Mouse (Mus musculus) intestine, postnatal 0 days (tissue): ENCODE measurements around the gene Pla2g7. TPM values are rescaled to one million over a fixed set of nuclear protein-coding genes. Genes with fewer than 3 reads are reported as not detected.
"Not testable (repeated sequence)": the region's sequence is repeated elsewhere in the genome, so short reads cannot be mapped to it uniquely, and the experiment has no call there.

Experiments
- ATAC-seq: fragments of 200-750 bp; cut with Nextera tagmentation; 2 replicates; pipeline ENCODE4 v1.8.0; 2017; ENCODE audit warnings: mild to moderate bottlenecking, moderate TSS enrichment, moderate library complexity
- H3K27ac ChIP-seq: fragments of 300-500 bp; sonication (generic); 2 replicates; pipeline ENCODE4 v1.5.1; 2014; ENCODE audit warnings: mild to moderate bottlenecking, low read depth, low read length, moderate library complexity
- H3K27me3 ChIP-seq: fragments of 300-500 bp; sonication (generic); replicated peaks from 2 replicates; pipeline ENCODE4 v1.6.1; 2014; ENCODE audit warnings: low read length, mixed read lengths; ENCODE audit not compliant: control insufficient read depth, insufficient read depth
- H3K36me3 ChIP-seq: fragments of 300-500 bp; sonication (generic); 2 replicates; pipeline ENCODE4 v1.6.1; 2014; ENCODE audit warnings: mild to moderate bottlenecking, moderate library complexity; ENCODE audit not compliant: control insufficient read depth, insufficient read depth
- H3K4me1 ChIP-seq: fragments of 300-500 bp; sonication (generic); replicated peaks from 2 replicates; pipeline ENCODE4 v1.6.1; 2014; ENCODE audit warnings: antibody characterized with exemption, low read length, mixed read lengths; ENCODE audit not compliant: control insufficient read depth, insufficient read depth
- H3K4me2 ChIP-seq: fragments of 300-500 bp; sonication (generic); replicated peaks from 2 replicates; pipeline ENCODE4 v1.6.1; 2014; ENCODE audit warnings: low read depth, mild to moderate bottlenecking, moderate library complexity
- H3K4me3 ChIP-seq: fragments of 300-500 bp; sonication (generic); 2 replicates; pipeline ENCODE4 v1.5.1; 2014; ENCODE audit warnings: low read depth, low read length
- H3K9ac ChIP-seq: fragments of 300-500 bp; sonication (generic); 2 replicates; pipeline ENCODE4 v1.6.1; 2014; ENCODE audit warnings: mild to moderate bottlenecking, low read depth, low read length
- H3K9me3 ChIP-seq: fragments of 300-500 bp; sonication (generic); 2 replicates; pipeline ENCODE4 v1.6.1; 2016; ENCODE audit warnings: mixed run types; ENCODE audit not compliant: control insufficient read depth
- CTCF ChIP-seq: sonication (generic); IDR thresholded peaks from 2 replicates; pipeline ENCODE4 v1.5.1; 2016; ENCODE audit warnings: low read depth, mild to moderate bottlenecking, control low read depth, antibody characterized with exemption, moderate library complexity
- WGBS: fragments of 180-500 bp; shearing (Covaris S2); extraction: QIAGEN DNeasy Blood & Tissue Kit; methylation state at CpG from one replicate; pipeline ENCODE4 v1.1.7; 2014; 5-methylcytosine and 5-hydroxymethylcytosine counted together
- polyA plus RNA-seq: library from polyadenylated mRNA; unstranded; fragments of >200 nt; fragmentation: Nextera tagmentation; extraction: Ambion mirVana; gene quantifications from 2 replicates; pipeline ENCODE4 v1.2.1, GENCODE M21; 2015

The Pla2g7 gene
- polyA plus RNA-seq, 1 experiment from 2014 or later, result 27.9 TPM

DNA sequence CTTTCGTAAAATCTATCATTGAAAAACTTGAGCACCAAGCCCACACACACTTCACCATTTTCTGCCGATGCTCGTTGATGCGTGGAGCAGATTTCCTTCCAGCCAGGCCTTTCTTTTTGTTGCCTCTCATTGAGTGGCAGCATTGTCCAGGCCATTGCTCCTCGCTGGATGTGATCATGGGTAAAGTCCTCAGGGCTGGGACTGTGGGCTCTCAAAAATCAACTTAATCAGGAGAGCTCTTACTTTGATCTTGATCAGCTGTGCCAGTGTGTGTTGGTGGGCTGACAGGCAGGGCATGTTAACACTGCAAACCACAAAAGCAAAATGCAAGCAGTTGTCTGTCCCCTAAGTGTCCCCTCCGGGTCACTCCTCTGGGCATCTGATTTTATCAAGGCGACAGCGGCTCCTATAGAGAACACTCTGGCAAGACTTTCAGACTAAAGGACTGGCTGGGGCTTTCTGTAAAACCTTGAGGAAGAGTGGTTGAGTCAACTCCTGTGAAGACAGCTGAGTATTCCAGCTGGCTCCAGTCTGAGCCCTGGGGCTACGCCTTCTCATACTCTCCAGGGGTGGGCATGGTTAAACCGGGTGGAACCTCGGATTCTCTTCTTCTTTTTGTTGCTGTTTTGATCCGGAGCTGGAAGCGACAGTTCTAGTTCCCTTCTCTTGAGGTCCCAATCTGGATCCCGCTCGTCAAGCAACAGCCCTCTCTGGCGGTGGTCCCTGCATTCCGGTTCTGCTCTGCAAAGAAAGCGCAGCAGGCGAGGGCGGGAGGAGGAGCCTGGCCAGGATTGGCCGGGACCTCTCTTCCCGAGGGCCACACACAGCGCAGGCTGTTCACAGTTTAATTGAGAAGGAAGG is 33.3 kb upstream of the Pla2g7 start:
- WGBS, result 23% methylated on average over 23 of the region's 23 CpGs
- ATAC-seq, result peak; percentile 75
- Histone ChIP-seq H3K27me3 (no peaks in the 10 kb centered on the region), H3K9me3 (no peaks in the 10 kb centered on the region), H3K36me3 (no peaks in the 10 kb centered on the region), H3K4me3 (no peak overlapping the region), H3K4me1 (no peaks in the 10 kb centered on the region; the same call in 1 of the 2 replicates), H3K9ac (peak overlapping the region; percentile 47; the same call in 1 of the 2 replicates), H3K4me2 (peak overlapping the region; percentile 61), H3K27ac (peak overlapping the region; percentile 28; the same call in 1 of the 2 replicates)
- peak; percentile 58 for TF ChIP-seq CTCF

DNA sequence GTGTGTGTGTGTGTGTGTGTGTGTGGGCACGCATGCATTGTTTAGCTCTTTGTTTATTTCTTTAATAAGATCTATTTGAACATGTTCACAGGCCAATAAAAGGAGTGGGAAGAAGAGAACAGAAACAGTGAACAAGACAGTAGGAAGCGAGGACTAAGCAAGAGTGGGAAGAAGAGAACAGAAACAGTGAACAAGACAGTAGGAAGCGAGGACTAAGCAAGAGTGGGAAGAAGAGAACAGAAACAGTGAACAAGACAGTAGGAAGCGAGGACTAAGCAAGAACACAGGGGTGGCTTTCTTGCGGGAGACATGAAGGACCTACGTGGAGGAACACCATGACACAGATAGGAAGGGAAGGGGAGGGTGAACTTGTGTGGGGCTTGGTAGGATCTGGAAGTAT is 31.1 kb upstream of the Pla2g7 start:
- H3K4me2 ChIP-seq, ATAC-seq, H3K4me3 ChIP-seq, H3K9me3 ChIP-seq, H3K9ac ChIP-seq, H3K27ac ChIP-seq, H3K27me3 ChIP-seq, H3K36me3 ChIP-seq, H3K4me1 ChIP-seq: not testable (repeated sequence)
- 87% methylated on average over 6 of the region's 6 CpGs for WGBS

DNA sequence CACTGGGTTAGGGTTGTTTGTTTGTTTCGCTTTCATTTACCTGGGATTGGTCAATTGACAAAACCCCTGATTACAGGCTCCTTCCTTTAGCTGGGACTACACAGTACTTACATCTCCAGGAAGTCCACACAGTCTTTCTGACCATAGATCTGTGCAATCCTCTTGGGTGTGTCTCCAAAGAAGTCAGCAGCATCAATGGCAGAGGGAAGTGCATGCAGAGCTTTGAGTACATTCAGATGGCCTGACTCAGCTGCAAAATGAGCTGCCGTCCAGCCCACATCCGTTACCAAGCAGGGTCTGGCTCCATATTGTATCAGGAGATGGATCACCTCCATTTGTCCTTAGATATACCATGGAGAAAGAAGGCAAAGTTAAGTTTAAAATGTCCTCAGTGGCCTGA is 29.1 kb upstream of the Pla2g7 start:
- Histone ChIP-seq H3K4me3 (no peak overlapping the region), H3K4me2 (no peak overlapping the region), H3K4me1 (no peaks in the 10 kb centered on the region; the same call in 1 of the 2 replicates), H3K27me3 (no peaks in the 10 kb centered on the region), H3K9me3 (no peaks in the 10 kb centered on the region), H3K27ac (no peak overlapping the region), H3K9ac (no peak overlapping the region), H3K36me3 (no peaks in the 10 kb centered on the region)
- ATAC-seq, result 0 out of 2 replicates have a peak, but pooled peaks have one; percentile 25
- 72% methylated on average over 3 of the region's 3 CpGs for WGBS
- TF ChIP-seq CTCF, result no peak

DNA sequence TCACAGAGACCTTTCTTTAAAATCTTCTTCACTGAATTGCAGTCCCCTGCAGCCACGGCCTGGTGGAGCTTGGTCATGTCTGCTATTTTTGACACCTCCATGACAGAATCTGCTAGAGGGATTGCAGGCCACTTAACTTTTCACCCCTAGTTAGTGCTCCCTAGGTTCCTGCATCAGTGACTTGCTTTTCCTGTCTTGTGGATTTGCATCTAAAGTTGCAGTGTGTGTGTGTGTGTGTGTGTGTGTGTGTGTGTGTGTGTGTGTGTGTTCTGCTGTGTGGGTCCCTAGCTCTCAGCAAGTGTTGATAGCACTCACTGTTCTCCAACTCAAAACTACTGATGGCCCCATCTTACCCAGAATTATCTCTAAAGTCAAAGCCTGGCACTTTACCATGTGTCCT is 24.4 kb upstream of the Pla2g7 start, which contains the start of gene Ankrd66:
TSS of gene Ankrd66 (minus strand) at position 101 of the 400 bp plus-strand sequence.
- WGBS, result 61% methylated on average over 1 of the region's 1 CpGs
- Histone ChIP-seq H3K27ac (no peak within 1 kb of the TSS), H3K27me3 (no peaks in the 10 kb centered on the region), H3K36me3 (no peaks in the 10 kb centered on the region), H3K9me3 (no peaks in the 10 kb centered on the region), H3K9ac (no peak within 1 kb of the TSS), H3K4me3 (no peak within 1 kb of the TSS), H3K4me2 (no peak within 1 kb of the TSS), H3K4me1 (no peaks in the 10 kb centered on the region)
- TF ChIP-seq CTCF, result no peak
- no peak for ATAC-seq

DNA sequence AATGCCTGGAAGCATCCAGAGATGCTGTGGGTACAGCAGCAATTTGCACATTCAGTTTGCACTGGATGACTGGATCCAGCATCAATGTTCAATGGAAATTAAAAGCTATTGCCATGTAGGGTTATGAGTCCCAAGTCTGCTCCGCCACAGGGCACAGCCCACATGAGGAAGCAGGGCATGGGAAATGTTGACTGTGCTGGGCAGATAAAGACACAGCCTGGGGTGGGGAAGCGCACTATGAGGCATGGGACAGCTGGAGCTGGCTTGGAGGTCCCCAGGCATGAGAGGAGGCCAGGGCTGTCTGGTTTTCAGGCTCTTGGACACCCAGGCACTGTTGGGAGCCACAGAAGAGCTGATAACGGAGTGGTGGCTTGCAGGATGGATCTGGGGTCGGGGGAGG is 23.9 kb upstream of the Pla2g7 start:
- ATAC-seq, result no peak
- Histone ChIP-seq H3K9me3 (no peaks in the 10 kb centered on the region), H3K4me3 (no peak overlapping the region), H3K27me3 (no peaks in the 10 kb centered on the region), H3K4me2 (no peak overlapping the region), H3K4me1 (no peaks in the 10 kb centered on the region), H3K36me3 (no peaks in the 10 kb centered on the region), H3K9ac (no peak overlapping the region), H3K27ac (no peak overlapping the region)
- no peak for TF ChIP-seq CTCF
- 82% methylated on average over 4 of the region's 4 CpGs for WGBS

DNA sequence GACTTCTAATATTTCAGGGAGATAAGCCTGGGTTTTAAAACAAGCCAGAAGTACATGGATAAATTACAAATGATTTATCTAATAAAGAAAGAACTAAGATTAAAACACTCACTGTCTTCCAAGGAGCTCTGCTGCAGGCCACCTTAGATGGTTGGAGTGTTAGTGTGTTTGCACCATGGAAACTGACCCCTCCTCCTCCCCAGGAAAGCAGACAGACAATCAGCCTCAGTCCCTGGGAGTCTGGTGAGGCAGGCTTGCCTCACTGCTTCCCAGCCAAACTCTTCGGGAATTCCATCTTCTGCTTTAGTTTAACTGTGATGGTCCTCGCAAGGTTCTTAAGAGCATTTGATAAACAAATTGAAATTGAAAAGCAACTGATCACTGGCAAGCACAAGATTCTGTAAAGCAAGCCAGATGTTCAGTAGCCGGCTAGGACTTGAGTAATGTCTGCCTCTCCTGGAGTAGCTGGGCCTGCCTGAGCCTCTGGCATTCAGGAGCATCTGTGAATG is 16.7 kb upstream of the Pla2g7 start:
- no peak overlapping the region for H3K4me2 ChIP-seq
- no peak overlapping the region for H3K9ac ChIP-seq
- H3K4me1 ChIP-seq, result no peaks in the 10 kb centered on the region; the same call in 1 of the 2 replicates
- H3K4me3 ChIP-seq, result no peak overlapping the region
- no peak for TF ChIP-seq CTCF
- no peak overlapping the region for H3K27ac ChIP-seq
- no peaks in the 10 kb centered on the region for H3K9me3 ChIP-seq
- no peaks in the 10 kb centered on the region for H3K36me3 ChIP-seq
- no peaks in the 10 kb centered on the region for H3K27me3 ChIP-seq
- WGBS, result 52% methylated on average over 3 of the region's 3 CpGs
- ATAC-seq, result no peak
